Mouse (Mus musculus) mouse embryonic stem cell (cell line): ENCODE measurements at regions not wholly inside any gene's neighbourhood (a gene's known extent, or its start where the extent isn't known, plus 50 kb on each side); places are given as distances from the start of the nearest gene placed in this dataset.

Experiments
- in situ Hi-C, 2 experiments: fragments of 300-500 bp; cut with MboI; formaldehyde crosslinking; loops; 1 replicate in 1 of 2; 3 replicates in 1 of 2; pipeline ENCODE4 v1.14.3; 2019 to 2020; ENCODE audit warnings: low sequenced_read_pairs in 2 of 2, low pct_unique_long_range_greater_than_20kb in 1 of 2, mixed read lengths in 1 of 2; ENCODE audit not compliant: unreplicated experiment in 1 of 2

DNA sequence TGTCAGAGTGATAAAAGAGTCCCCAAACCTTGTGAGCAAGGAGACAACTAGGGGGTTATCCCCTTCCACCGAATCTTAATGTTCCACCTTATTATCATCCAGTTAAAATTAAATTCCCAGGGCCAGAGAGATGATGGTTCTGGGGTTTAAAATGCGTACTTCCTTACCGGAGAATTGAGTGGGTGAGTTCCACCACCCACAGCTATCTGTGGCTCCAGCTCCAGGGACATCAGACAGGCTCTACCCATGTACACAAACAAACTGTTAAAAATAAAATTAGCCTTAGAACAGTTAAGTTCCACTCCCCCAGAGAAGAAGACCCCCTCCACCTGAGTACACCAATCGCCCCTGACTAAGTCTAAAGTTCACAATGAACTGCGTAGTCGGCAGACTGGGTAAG is 52.0 kb upstream of the Mgat5 start:
- in situ Hi-C loops, result no loop called here

GRCm38 (mm10) chr1:127135521-127135920 is 69.3 kb upstream of the Mgat5 start:
- in situ Hi-C loops, result no loop called here

DNA sequence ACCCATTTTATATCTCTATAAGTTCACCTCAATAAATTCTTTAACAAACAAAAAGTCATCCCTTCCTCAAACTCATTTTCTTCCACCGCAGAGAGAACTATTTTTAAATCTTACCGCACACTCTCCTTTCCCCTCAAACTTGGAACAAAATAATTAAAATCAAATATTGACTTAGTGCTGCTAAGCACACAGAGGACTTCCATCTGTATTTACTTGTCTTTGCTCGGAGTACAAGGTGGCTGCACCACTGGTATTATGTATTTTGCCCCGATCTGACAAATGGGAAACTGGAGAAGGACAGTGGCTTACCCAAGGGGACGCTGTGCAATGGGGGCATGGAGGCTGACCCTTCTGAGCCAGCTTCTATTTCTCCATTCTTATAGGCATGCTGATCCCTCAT is 72.9 kb upstream of the Mgat5 start:
- in situ Hi-C loops, result no loop called here

DNA sequence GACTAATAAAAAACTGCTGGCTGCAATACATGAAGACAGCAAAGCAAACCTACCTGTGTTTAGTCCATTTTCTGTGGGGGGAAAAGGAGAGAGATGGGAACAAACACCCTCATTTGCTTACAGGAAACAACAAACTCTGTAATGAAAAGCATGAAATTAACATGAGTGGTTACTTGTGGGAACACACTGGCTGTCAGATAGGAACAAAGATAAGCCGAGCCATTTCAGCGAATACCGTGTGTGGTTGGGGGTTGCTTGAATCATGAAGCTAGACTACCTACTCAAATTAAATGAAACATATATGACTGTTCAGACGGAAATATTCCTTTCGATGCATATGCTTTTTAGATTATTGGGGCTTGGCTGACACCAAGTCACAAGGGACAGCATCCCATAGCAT is 80.0 kb upstream of the Mgat5 start:
- in situ Hi-C loops, result loop anchor here (25.0 kb wide), 1 partner anchor 337 kb away; no protein-coding TSS in a partner anchor

DNA sequence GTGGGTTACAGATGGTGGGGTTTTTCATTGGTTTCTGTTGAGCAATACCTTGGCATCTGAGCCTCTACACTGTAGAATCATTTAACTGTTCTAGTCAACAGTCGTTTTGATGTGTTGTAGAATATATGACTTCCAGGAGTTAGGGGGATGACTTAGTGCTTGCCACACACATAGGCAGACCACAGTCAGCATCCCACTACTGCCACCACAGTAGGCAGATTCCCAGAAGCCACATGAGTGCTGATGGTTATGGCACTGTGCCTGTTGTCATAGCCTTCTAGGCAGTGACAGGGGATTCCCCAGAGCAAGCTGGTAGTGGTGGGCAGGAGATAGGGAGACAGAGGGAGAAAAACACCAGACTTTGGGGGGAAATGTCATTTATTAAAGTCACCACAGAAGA is 86.8 kb upstream of the Mgat5 start:
- in situ Hi-C loops, result loop anchor here (25.0 kb wide), 1 partner anchor 344 kb away; no protein-coding TSS in a partner anchor

DNA sequence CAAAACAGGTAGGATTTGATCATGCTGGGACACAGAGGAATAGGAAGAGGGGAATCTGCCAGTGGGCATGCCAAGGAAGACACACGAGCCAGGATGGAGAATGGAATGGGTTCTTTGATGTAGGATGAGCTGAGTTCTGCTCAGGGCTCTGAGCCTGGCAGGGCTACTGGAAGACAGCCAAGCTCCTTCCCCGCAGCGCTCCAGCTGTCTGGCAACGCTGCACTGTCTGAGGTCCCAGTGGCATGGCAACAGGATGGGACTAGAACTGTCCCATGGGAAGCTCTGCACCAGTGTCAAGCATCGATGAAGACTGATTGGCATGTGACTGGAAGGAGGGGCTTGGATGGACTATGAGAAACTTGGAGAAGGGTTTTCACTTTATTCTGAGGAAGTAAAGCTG is 97.3 kb upstream of the Mgat5 start:
- in situ Hi-C loops, result loop anchor here (25.0 kb wide), 1 partner anchor 355 kb away; no protein-coding TSS in a partner anchor

GRCm38 (mm10) chr1:127105861-127106260 is 99.0 kb upstream of the Mgat5 start:
- in situ Hi-C loops, result loop anchor here (25.0 kb wide), 1 partner anchor 356 kb away; no protein-coding TSS in a partner anchor

DNA sequence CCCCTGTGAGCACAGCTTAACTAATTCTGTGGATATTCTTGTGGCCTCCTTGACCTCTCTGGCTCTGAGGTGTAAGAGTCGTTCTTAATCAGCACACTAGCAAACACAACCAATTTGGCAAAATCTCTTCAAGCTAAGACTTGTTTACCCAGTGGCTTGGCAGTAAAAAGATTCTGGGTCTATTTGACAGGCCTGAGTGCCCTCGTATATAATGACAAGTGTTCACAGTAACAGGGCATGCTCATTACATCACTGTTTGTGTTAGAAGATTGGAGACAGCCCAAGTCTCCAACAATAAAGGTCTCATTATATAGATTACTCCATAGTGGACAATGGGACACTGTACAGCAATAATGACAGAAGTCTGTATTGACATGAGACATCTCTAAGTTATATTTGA is 101.2 kb upstream of the Mgat5 start:
- in situ Hi-C loops, result loop anchor here (25.0 kb wide), 1 partner anchor 359 kb away; no protein-coding TSS in a partner anchor

DNA sequence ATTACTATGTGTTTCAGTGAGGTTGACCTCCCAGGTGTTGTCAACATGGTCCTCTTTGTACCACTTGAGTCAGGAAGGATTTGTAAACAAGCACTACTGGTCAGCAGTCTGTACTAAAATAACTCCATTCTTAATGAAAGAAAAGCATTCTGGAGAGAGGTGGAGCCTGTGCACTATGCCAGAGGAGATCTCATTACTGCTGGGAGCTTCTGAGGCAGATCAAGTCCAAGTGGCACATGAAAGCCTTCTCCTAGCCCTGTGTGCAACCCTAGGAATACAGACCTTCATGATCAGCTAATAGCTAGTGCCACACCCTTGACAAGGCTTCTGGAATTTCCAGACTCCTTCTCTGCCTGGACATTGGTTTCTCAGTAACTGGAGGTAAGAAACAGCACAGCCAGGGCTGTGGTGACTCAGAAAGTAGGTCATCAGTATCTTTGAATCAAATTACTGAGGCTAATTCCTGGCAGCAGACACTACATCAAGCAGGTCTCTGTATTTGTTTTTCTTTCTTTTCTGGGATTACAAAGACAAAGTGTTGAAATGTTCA is 105.9 kb upstream of the Mgat5 start:
- in situ Hi-C loops, result no loop called here

DNA sequence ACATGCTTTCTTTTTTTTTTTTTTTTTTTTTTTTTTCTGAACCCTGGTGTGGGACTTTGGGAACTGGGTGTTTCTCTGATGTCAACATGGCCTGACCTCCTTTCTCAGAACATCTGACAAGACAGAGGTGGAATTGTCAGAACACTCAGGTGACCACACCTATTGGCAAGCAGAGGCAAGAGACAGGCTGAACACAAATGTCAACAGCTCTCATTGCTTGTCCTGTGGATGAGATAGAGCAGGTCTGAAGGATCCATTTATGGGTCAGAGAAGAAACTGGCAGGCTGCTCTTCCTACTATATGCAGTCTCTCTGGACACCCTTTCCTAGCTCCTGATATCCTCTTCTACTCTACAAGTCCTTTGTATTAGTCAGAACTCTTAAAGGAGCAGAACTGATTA is 117.2 kb upstream of the Mgat5 start:
- in situ Hi-C loops, result no loop called here

- in situ Hi-C loops, result no loop called here
Observed at GRCm38 (mm10) chr1:127085988-127086387, 118.8 kb upstream of the Mgat5 start.

DNA sequence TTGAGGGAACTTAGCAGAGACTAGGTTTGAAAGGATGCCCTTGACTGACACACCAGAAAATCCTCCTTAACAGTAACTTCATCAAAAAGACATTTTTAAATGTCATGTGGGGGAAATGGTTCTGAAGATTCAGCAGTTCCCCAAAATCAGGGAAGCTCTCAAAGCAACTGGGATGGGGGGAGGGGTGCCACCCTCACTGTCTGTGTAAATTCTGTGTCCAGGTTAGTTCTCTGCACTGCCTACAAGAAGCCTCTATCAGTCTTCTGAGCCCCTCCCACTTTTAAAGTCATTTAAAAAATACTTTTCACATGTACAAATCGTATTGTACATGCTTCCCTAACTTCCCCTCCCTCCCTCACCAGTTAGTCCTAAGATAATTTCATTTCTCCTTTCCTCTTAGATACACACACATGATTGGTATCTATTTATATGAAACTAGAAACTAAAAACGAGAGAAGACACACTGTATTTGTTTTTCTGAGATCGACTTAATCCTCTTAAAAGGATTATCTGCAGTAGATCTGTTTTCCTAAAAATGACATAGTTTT is 121.0 kb upstream of the Mgat5 start:
- in situ Hi-C loops, result no loop called here

GRCm38 (mm10) chr1:127079012-127079411 is 125.8 kb upstream of the Mgat5 start:
- in situ Hi-C loops, result no loop called here

DNA sequence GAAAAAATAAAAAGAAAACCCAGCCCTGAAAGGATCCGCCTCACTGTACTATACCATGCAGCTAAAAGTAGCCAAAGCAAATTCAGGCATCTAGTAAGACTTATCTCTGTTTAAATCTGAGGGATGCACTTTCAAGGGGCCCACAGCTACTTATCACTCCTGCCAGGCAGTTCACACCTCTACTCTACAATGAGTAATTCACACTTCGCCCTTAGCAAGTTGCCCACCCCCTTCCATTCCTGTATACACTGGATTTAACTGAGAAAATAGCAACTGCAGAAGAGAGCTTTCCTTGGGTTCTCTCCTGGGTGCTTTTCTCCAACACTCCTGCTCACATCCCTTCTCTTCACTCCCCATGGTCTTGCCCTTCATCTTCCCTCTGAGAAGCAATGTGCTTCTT is 142.4 kb upstream of the Mgat5 start:
- in situ Hi-C loops, result no loop called here

DNA sequence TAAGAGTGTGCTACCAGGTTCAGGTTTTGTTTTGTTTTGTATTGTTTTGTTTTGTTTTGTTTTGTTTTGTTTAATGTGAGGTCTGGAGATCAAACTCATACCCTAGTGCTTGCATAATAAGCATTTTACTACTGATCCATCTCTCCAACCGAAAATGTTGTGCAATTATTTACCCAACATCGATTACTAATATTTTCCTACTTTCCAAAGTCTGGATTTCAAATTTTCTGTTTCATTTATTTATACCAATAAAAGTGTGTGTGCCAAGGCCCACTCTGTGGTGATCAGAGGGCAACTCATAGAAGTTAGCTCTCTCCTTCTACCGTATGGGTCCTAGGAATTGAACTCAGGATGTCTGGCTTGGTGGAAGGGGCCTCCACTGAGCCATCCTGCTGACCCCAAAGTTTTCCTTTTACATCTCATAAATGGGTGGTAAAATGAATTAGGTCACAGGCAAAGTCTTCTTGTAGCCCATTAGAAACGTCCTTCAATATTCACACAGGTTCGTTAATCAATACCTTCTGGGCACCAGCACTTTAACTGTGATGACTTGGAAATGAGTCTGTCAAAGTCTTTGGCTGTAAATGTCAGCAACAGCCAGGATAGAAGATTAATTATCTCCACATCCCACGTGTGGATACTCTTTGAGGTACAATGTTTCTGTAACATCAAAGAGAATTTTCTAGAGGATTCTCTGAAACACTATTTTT is 158.9 kb upstream of the Mgat5 start:
- in situ Hi-C loops, result no loop called here

DNA sequence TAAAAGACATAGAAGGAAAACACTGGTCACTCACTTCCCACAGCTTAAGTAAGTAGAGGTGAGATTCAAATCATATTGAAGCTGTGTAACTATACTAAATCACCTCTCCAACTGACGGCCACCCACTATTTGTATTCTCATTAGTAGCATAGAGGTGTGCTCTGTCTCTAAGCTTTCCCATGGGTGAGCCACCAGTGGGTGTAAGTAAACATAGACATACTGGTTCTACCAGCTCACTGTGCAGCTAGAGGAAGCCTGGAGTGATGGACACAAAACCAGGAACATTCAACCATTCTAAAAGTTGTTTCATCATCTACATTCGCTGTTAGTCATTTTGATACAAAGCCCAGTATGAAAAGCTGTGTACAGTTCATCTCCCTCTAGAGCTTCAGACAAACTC is 170.1 kb upstream of the Mgat5 start:
- in situ Hi-C loops, result no loop called here

GRCm38 (mm10) chr1:127031563-127031962 is 173.3 kb upstream of the Mgat5 start:
- in situ Hi-C loops, result no loop called here

GRCm38 (mm10) chr1:127028872-127029497 is 175.8 kb upstream of the Mgat5 start:
- in situ Hi-C loops, result no loop called here

DNA sequence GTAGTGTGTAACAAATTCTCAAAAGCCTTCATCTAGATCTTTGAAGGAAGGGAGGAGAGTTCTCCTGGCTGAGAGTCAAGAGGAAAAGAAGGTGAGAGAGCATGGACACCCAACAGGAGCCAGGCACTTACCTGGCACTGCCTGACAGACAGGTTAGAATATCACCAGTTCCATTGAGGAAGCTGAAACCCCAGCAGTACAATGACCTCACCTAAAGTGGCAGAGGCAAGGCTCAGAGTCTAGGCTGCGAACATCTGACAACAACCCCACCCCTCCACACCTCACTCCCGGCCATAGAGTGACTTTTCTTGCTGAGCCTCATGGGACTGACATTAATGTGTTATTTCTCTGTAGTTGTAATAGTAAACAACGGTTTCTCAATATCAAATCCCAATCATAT is 181.7 kb upstream of the Mgat5 start:
- in situ Hi-C loops, result loop anchor here (25.0 kb wide), 1 partner anchor 439 kb away; no protein-coding TSS in a partner anchor
